ENCODE assay signal across 9 mouse cellular contexts in genomic region chr1:174553272-174554007, GRCm38 (mm10). TPM values are rescaled to one million over a fixed set of nuclear protein-coding genes. Genes with fewer than 3 reads are reported as not detected.
A peak's percentile ranks its signal among the peaks of the same experiment; 100 is the strongest.
DNase-seq lines count a peak whose midpoint lies in the region; ATAC-seq and TF ChIP-seq lines count a peak whose summit lies in the region.
"Had no signal": no experiment of that assay in that cellular context is flagged by ENCODE, and none has a peak within 500 bp of the region (broad histone marks: within the 10 kb centered on the region; RNA-seq: fewer than 3 reads in every experiment).

No protein-coding gene starts in this region.

- TF ChIP-seq POLR2A in liver, adult 2 months (IDR thresholded peaks at IDR 0.05; ENCODE audit: extremely low read depth, insufficient read depth, low read length), result no peak

- no peak overlapping the region for H3K4me3 ChIP-seq in liver, adult 2 months (ENCODE audit: insufficient read depth, low read depth, low read length)
- H3K4me3 ChIP-seq: megakaryocyte, embryonic 14.5 days had no signal

- H3K9ac ChIP-seq in liver, adult 2 months (ENCODE audit: low read depth, low read length), result no peak overlapping the region

- H3K27ac ChIP-seq in liver, adult 2 months (replicated peaks; ENCODE audit: insufficient read depth, low read depth, low read length), result no peak overlapping the region

- peak; percentile 66; the same call in 1 of the 2 replicates for TF ChIP-seq CTCF in liver, adult 2 months (IDR thresholded peaks at IDR 0.05; ENCODE audit: low read depth, low read length)

- 29% methylated on average over 2 of the region's 2 CpGs for WGBS in liver, adult 2 months

- no peaks in the 10 kb centered on the region for H3K36me3 ChIP-seq in liver, adult 2 months (ENCODE audit: control insufficient read depth, insufficient read depth, low read length)

- no peaks in the 10 kb centered on the region for H3K27me3 ChIP-seq in liver, adult 2 months (ENCODE audit: control insufficient read depth, insufficient read depth, low read length)
- H3K27me3 ChIP-seq: megakaryocyte, embryonic 14.5 days had no signal

- no peaks in the 10 kb centered on the region for H3K4me1 ChIP-seq in liver, adult 2 months (ENCODE audit: control insufficient read depth, insufficient read depth, low read length)
- H3K4me1 ChIP-seq: megakaryocyte, embryonic 14.5 days had no signal

- H3K79me2 ChIP-seq in liver, adult 2 months (ENCODE audit: control insufficient read depth, insufficient read depth, low read length), result no peaks in the 10 kb centered on the region

- ATAC-seq in hematopoietic stem cell, adult 5-6 weeks (replicated peaks in 1 of 2; ENCODE audit: insufficient read depth in 1 of 2, low FRiP score in 2 of 2, low TSS enrichment in 1 of 2, low read depth in 1 of 2, poor library complexity in 2 of 2, severe bottlenecking in 2 of 2), result peak; percentile 56 to 62; a peak in 3 of 4 replicates
- no peak for ATAC-seq in erythroblast, adult 5-6 weeks (replicated peaks; ENCODE audit: low FRiP score, poor library complexity, severe bottlenecking)

- DNase-seq in ovary, postnatal 36 days (ENCODE audit: low spot score), result peak; percentile 18
- DNase-seq in ovary, adult 18-20 months (ENCODE audit: low spot score), result no peak
- peak; percentile 76 for DNase-seq in adrenal gland, postnatal 14 days
- DNase-seq in embryo, embryonic 11.5 days (ENCODE audit: low read depth, low spot score), result peak; percentile 14
- peak; percentile 43 for DNase-seq in liver, adult 2 months (ENCODE audit: extremely low read depth, low read depth, low spot score)
- DNase-seq in right cerebral cortex, adult 2 months (ENCODE audit: low spot score in 2 of 2), result peak; percentile 44 to 74

RNA-seq across cellular contexts. Expression of gene Fmn2, which starts 51.8 kb away (rescaled TPM):
- total RNA-seq in adrenal gland, postnatal 14 days (2021), result 2.9 and 3.6 TPM in 2 replicates
- 0.15 and 0.56 TPM in 2 replicates for total RNA-seq in hematopoietic stem cell, adult 5-6 weeks (2017)
- total RNA-seq in liver, adult 2 months (2014; rRNA removed), result 0.13 and 0.18 TPM in 2 replicates
- polyA plus RNA-seq in liver, adult 2 months (2012; rRNA removed), result 0.02 TPM in 1 of 2 replicates, not detected in the other
- total RNA-seq in erythroblast, adult 5-6 weeks (2015; ENCODE audit: low replicate concordance), result not detected in 2 replicates
- 0.09 TPM in 1 of 2 replicates, not detected in the other for total RNA-seq in erythroblast, adult 5-6 weeks (2017; ENCODE audit: low replicate concordance)
